Mouse (Mus musculus) hindbrain, embryonic 12.5 days (tissue): ENCODE measurements around the gene En1. TPM values are rescaled to one million over a fixed set of nuclear protein-coding genes. Genes with fewer than 3 reads are reported as not detected.

ENCODE experiments used
- ATAC-seq: fragments of 200-750 bp; cut with Nextera tagmentation; 2 replicates; pipeline ENCODE4 v1.8.0; 2017; ENCODE audit warnings: moderate TSS enrichment; ENCODE audit not compliant: low FRiP score
- H3K27ac ChIP-seq: fragments of 300-500 bp; sonication (generic); 2 replicates; pipeline ENCODE4 v1.5.1; 2016; ENCODE audit warnings: mild to moderate bottlenecking
- H3K27me3 ChIP-seq: fragments of 300-500 bp; sonication (generic); 2 replicates; pipeline ENCODE4 v1.6.1; 2016; ENCODE audit warnings: mild to moderate bottlenecking
- H3K36me3 ChIP-seq: fragments of 300-500 bp; sonication (generic); 2 replicates; pipeline ENCODE4 v1.6.1; 2016; ENCODE audit warnings: mild to moderate bottlenecking
- H3K4me1 ChIP-seq: fragments of 300-500 bp; sonication (generic); 2 replicates; pipeline ENCODE4 v1.6.1; 2016
- H3K4me2 ChIP-seq: fragments of 300-500 bp; sonication (generic); replicated peaks from 2 replicates; pipeline ENCODE4 v1.6.1; 2016; ENCODE audit warnings: mild to moderate bottlenecking
- H3K4me3 ChIP-seq: fragments of 300-500 bp; sonication (generic); 2 replicates; pipeline ENCODE4 v1.5.1; 2016; ENCODE audit warnings: mild to moderate bottlenecking
- H3K9ac ChIP-seq: fragments of 300-500 bp; sonication (generic); 2 replicates; pipeline ENCODE4 v1.6.1; 2016; ENCODE audit warnings: mild to moderate bottlenecking, moderate library complexity
- H3K9me3 ChIP-seq: fragments of 300-500 bp; sonication (generic); replicated peaks from 2 replicates; pipeline ENCODE4 v1.6.1; 2016; ENCODE audit warnings: mild to moderate bottlenecking
- WGBS: fragments of 180-500 bp; shearing (Covaris S2); methylation state at CpG from one replicate; pipeline ENCODE4 v1.1.7; 2016; 5-methylcytosine and 5-hydroxymethylcytosine counted together
- polyA plus RNA-seq: library from polyadenylated mRNA; unstranded; fragments of >200 nt; fragmentation: Nextera tagmentation; extraction: Ambion mirVana; gene quantifications from 2 replicates; pipeline ENCODE4 v1.2.1, GENCODE M21; 2016

En1 gene
- polyA plus RNA-seq, 1 experiment from 2014 or later: 7.5 TPM

DNA sequence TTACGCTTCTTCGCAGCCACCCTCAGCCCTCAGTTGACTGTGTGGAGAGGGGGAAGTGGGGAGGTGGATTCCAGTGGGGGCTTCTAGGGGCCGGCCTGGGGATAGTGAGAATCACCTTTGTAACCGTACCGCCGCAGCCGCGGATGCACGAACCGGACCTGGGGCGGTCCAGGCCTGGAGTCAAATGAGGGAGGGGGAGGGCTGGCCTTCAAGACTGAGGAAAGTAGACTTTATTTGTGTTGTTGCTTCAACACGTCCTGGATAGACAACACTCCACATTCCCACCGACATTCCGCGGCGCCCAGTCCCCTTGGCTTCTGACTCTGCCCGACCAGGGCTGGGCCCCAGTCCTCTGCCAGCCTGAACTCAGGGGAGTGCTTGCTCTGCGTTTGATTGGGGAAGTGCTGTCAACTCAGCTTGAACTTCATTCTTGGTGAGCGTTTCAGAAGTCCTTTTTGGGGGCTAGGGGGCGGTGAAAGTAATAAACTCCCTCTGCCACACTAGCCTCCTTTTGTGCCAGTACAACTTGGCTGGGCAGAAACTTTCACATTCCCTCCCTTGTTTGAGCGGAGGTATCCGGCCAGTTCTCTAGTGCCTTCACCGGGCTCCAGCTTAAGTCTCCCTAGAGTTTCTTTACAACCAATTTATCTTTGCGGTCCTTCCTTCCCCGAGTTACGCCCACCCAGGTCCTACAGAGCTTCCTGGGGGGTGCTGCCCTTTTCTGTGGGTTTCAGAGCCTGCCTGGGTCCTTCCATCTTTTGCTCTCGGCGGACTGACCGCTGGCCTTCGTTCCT is 12.3 kb downstream of the En1 start:
- Histone ChIP-seq H3K9ac (no peak overlapping the region), H3K36me3 (no peaks in the 10 kb centered on the region), H3K27me3 (peaks cover 99% of the 10 kb centered on the region), H3K4me3 (peak overlapping the region; percentile 9; the same call in 1 of the 2 replicates), H3K9me3 (no peaks in the 10 kb centered on the region), H3K4me1 (peaks cover 14% of the 10 kb centered on the region), H3K4me2 (peak overlapping the region; percentile 31), H3K27ac (no peak overlapping the region)
- ATAC-seq: no peak
- under 1% methylated on average over 30 of the region's 30 CpGs for WGBS

DNA sequence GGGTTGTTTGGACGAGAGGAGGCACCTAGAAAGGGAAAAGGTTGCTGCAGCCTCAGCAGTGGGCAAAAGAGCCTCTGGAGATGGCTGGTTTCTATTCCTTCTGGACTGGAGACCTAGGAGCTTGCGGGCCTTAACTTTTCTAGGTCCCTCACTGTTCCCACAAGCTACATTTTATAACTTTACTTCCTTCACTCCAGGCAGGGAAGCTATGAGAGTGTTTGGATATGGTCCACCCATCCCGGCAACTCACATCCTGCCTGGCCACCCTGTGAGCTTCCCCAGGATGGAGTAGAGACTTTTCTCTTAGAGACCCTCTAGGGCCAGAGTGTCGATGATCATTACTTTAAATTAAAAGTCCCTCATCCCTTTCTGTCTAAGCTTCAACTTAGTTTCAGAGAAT is 13.3 kb downstream of the En1 start:
- H3K4me1 ChIP-seq: peaks cover 12% of the 10 kb centered on the region
- peak overlapping the region; percentile 31 for H3K4me2 ChIP-seq
- no peak overlapping the region for H3K9ac ChIP-seq
- no peak for ATAC-seq
- H3K36me3 ChIP-seq: no peaks in the 10 kb centered on the region
- H3K9me3 ChIP-seq: no peaks in the 10 kb centered on the region
- no peak overlapping the region for H3K27ac ChIP-seq
- H3K4me3 ChIP-seq: 0 out of 2 replicates have a peak overlapping the region, but pooled peaks have one; percentile 6
- under 1% methylated on average over 4 of the region's 4 CpGs for WGBS
- H3K27me3 ChIP-seq: peaks cover 99% of the 10 kb centered on the region

DNA sequence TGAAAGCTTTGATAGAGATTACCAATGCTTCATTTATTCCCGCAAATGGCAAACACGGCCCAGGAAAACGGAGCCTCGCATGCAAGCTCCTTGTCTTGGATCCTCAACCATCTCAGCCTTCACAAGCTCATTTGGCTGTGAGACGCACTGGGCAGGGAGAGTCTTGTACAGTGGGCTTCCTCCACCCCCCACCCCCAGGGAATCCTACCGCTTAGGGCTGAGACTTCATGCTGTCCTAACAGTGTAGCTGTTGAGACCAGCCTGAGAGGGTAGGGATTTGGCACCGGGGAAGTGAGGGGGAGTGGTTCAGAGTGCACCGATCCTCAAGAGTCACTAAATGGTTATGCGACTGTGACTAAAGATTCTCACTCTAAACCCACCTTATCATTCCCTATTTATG is 13.7 kb downstream of the En1 start:
- H3K36me3 ChIP-seq: no peaks in the 10 kb centered on the region
- H3K9me3 ChIP-seq: no peaks in the 10 kb centered on the region
- H3K27me3 ChIP-seq: peaks cover 95% of the 10 kb centered on the region
- H3K4me2 ChIP-seq: peak overlapping the region; percentile 31
- no peak for ATAC-seq
- no peak overlapping the region for H3K9ac ChIP-seq
- WGBS: 2% methylated on average over 9 of the region's 9 CpGs
- H3K27ac ChIP-seq: no peak overlapping the region
- H3K4me1 ChIP-seq: peaks cover 12% of the 10 kb centered on the region
- H3K4me3 ChIP-seq: no peak overlapping the region

DNA sequence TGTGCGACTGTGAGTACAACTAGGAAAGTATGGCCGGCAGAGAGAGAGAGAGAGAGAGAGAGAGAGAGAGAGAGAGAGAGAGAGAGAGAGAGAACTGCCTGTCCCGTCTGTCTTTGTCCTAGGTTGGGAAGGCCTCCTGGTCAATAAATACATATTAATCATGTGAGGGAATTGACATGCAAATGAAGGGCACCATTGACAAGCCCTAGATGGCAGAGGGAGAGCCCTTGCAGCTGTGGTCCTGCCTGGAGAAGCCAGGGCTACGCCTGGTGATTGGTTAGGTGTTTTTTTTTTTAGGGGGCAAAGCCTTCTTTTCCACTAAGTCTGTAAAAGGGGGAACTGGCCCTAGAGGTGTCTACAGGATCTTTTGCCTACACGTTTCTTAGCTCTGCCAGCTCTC is 19.2 kb downstream of the En1 start:
- no peak overlapping the region for H3K4me3 ChIP-seq
- no peaks in the 10 kb centered on the region for H3K36me3 ChIP-seq
- peak; percentile 82 for ATAC-seq
- no peak overlapping the region for H3K27ac ChIP-seq
- peaks cover 55% of the 10 kb centered on the region for H3K27me3 ChIP-seq
- WGBS: 16% methylated on average over 3 of the region's 5 CpGs
- H3K4me2 ChIP-seq: no peak overlapping the region; the same call in 1 of the 2 replicates
- no peaks in the 10 kb centered on the region for H3K9me3 ChIP-seq
- no peak overlapping the region for H3K9ac ChIP-seq
- 0 out of 2 replicates have a peak, but pooled peaks cover 3% of the 10 kb centered on the region for H3K4me1 ChIP-seq

DNA sequence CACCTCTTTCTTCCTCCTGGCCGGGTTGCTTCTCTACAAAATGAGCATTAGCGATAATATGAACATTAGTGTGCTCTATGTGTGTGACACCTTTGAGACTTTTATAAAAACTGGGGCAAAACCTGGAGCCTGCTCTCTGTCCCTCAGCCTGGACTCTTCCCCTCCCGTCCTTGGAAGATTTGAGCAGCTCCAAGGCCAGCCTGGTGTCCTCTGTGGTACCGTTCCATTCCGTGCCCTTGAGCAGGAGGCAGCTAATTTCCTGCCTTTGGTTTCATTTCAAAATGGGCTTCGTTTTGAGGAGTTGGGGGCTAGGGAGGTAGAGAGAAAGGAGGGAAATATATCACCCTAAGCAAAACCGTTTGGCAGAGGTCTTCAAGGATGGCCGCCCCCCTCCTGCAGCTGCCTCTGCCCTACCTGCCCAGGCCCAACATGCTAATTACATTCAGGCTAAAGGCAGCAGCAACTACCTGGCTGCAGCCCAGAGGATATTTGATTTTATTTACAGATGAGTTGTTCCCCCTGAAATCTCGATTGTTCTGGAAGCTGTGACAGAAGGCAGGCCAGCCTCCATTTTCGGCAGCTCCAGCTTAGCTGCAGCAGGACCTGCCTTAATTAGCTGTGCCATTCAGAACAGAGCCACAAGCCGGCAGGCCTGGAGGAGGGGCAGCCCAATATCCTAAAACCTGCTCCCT is 24.9 kb downstream of the En1 start:
- whole genome bisulfite sequencing: 47% methylated on average over 11 of the region's 11 CpGs
- no peak overlapping the region for H3K9ac ChIP-seq
- H3K4me2 ChIP-seq: peak overlapping the region; percentile 6; the same call in 1 of the 2 replicates
- no peak overlapping the region for H3K4me3 ChIP-seq
- no peaks in the 10 kb centered on the region for H3K9me3 ChIP-seq
- H3K4me1 ChIP-seq: no peaks in the 10 kb centered on the region
- H3K27ac ChIP-seq: peak overlapping the region; percentile 17; the same call in 1 of the 2 replicates
- no peaks in the 10 kb centered on the region for H3K36me3 ChIP-seq
- H3K27me3 ChIP-seq: peaks cover 15% of the 10 kb centered on the region
- ATAC-seq: peak; percentile 56; the same call in 1 of the 2 replicates

- Histone ChIP-seq H3K4me3 (no peak overlapping the region), H3K27ac (peak overlapping the region; percentile 17; the same call in 1 of the 2 replicates), H3K36me3 (no peaks in the 10 kb centered on the region), H3K9ac (no peak overlapping the region), H3K4me1 (no peaks in the 10 kb centered on the region), H3K9me3 (no peaks in the 10 kb centered on the region), H3K27me3 (peaks cover 12% of the 10 kb centered on the region), H3K4me2 (no peak overlapping the region)
- peak; percentile 41; the same call in 1 of the 2 replicates for ATAC-seq
- 69% methylated on average over 4 of the region's 4 CpGs for WGBS
Observed at GRCm38 (mm10) chr1:120627622-120628001, 25.4 kb downstream of the En1 start.

DNA sequence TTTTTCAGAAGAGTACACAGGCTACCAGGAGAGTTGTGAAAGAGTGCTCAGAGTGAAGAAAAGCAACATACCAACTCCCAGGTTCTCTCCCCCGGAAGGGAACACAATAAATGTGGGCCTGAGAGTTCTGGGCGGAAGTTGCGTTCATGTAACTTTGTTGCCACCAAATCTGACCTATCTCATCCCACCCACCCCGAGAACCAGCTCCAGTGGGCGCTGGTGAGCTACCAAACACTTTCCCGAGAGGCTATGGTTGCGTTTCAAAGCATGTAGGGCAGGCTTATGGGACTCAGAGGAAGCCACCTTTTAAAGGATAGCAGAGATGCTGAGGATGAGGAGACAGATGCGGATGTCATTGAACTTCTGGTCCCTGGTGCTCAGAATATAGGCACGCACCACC is 26.6 kb downstream of the En1 start:
- H3K36me3 ChIP-seq: no peaks in the 10 kb centered on the region
- 58% methylated on average over 9 of the region's 9 CpGs for WGBS
- no peak overlapping the region for H3K27ac ChIP-seq
- no peak overlapping the region for H3K9ac ChIP-seq
- H3K4me3 ChIP-seq: no peak overlapping the region
- H3K4me2 ChIP-seq: no peak overlapping the region
- no peaks in the 10 kb centered on the region for H3K9me3 ChIP-seq
- H3K4me1 ChIP-seq: no peaks in the 10 kb centered on the region
- peaks cover 12% of the 10 kb centered on the region for H3K27me3 ChIP-seq
- ATAC-seq: no peak

DNA sequence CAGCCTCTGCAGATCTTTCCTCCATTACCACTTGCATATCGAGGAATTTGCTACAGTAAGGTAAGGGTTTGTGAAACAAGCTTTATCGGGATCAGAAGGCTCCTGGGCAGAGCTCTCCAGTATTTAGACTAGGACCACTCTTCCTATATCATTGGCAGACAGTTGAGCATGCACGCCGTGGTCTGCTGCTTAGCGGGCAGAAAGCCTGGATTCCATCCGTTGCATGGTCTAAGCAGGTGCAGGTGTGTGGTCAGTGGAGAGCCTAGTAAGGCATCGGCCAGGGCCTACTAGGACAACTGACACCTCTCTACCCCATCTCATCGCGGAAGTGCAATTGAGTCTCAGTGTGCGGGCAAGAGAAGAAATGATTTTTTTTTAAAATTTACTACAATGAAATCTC is 41.2 kb downstream of the En1 start:
- Histone ChIP-seq H3K4me1 (peaks cover 19% of the 10 kb centered on the region), H3K4me3 (peak overlapping the region; percentile 3; the same call in 1 of the 2 replicates), H3K36me3 (no peaks in the 10 kb centered on the region), H3K9me3 (no peaks in the 10 kb centered on the region), H3K27me3 (0 out of 2 replicates have a peak, but pooled peaks cover 4% of the 10 kb centered on the region), H3K27ac (peak overlapping the region; percentile 75), H3K9ac (peak overlapping the region; percentile 49; the same call in 1 of the 2 replicates), H3K4me2 (peak overlapping the region; percentile 43)
- 16% methylated on average over 10 of the region's 10 CpGs for WGBS
- ATAC-seq: peak; percentile 62

- H3K4me1 ChIP-seq: peaks cover 19% of the 10 kb centered on the region
- no peaks in the 10 kb centered on the region for H3K9me3 ChIP-seq
- peak overlapping the region; percentile 49; the same call in 1 of the 2 replicates for H3K9ac ChIP-seq
- peak; percentile 90 for ATAC-seq
- peak overlapping the region; percentile 75 for H3K27ac ChIP-seq
- H3K4me2 ChIP-seq: peak overlapping the region; percentile 43
- WGBS: 5% methylated on average over 13 of the region's 13 CpGs
- H3K36me3 ChIP-seq: no peaks in the 10 kb centered on the region
- H3K27me3 ChIP-seq: 0 out of 2 replicates have a peak, but pooled peaks cover 4% of the 10 kb centered on the region
- peak overlapping the region; percentile 3; the same call in 1 of the 2 replicates for H3K4me3 ChIP-seq
Observed at GRCm38 (mm10) chr1:120643848-120644711, 41.9 kb downstream of the En1 start.

- 38% methylated on average over 1 of the region's 1 CpGs for WGBS
- 0 out of 2 replicates have a peak, but pooled peaks cover 4% of the 10 kb centered on the region for H3K27me3 ChIP-seq
- no peaks in the 10 kb centered on the region for H3K9me3 ChIP-seq
- no peak overlapping the region for H3K4me3 ChIP-seq
- H3K4me1 ChIP-seq: peaks cover 19% of the 10 kb centered on the region
- H3K27ac ChIP-seq: peak overlapping the region; percentile 75
- no peak overlapping the region for H3K9ac ChIP-seq
- ATAC-seq: 0 out of 2 replicates have a peak, but pooled peaks have one; percentile 27
- H3K36me3 ChIP-seq: no peaks in the 10 kb centered on the region
- H3K4me2 ChIP-seq: no peak overlapping the region
Observed at GRCm38 (mm10) chr1:120644755-120645154, 42.5 kb downstream of the En1 start.

DNA sequence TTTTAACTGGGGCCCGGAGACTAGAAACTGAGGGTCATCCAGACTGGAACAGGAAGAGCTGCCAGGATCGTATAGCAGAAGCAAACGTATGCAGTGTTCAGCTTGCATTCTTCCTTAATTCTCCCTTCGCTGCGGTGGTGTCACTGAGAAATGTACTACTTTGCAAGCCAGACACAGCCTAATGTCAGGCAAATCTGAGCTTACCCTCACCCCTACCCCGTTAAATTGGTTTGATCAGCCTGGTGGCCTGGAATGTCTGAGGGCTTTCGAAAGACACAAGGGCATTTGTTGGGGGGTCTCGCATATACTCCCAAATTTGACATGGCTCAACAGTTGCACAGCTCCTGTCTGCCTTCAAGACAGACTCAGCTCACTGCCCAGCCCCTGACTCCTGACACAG is 47.9 kb downstream of the En1 start:
- Histone ChIP-seq H3K9ac (no peak overlapping the region), H3K4me3 (no peak overlapping the region), H3K27ac (no peak overlapping the region), H3K27me3 (no peaks in the 10 kb centered on the region; the same call in 1 of the 2 replicates), H3K4me2 (no peak overlapping the region), H3K36me3 (no peaks in the 10 kb centered on the region), H3K9me3 (no peaks in the 10 kb centered on the region), H3K4me1 (0 out of 2 replicates have a peak, but pooled peaks cover 1% of the 10 kb centered on the region)
- ATAC-seq: no peak
- WGBS: 72% methylated on average over 8 of the region's 8 CpGs
